Mouse (Mus musculus) lung, embryonic 16.5 days (tissue): ENCODE results near the gene Hs3st4. TPM values are rescaled to one million over a fixed set of nuclear protein-coding genes. Genes with fewer than 3 reads are reported as not detected.

Source experiments
- ATAC-seq: fragments of 200-750 bp; cut with Nextera tagmentation; 2 replicates; pipeline ENCODE4 v1.8.0; 2017; ENCODE audit warnings: low read depth, mild to moderate bottlenecking, moderate library complexity
- H3K27ac ChIP-seq: fragments of 300-500 bp; sonication (generic); 2 replicates; pipeline ENCODE4 v1.5.1; 2014; ENCODE audit warnings: mild to moderate bottlenecking, control low read depth, low read length
- H3K27me3 ChIP-seq: fragments of 300-500 bp; sonication (generic); 2 replicates; pipeline ENCODE4 v1.6.1; 2014; ENCODE audit warnings: low read depth, low read length, mixed read lengths; ENCODE audit not compliant: control insufficient read depth, insufficient read depth
- H3K36me3 ChIP-seq: fragments of 300-500 bp; sonication (generic); 2 replicates; pipeline ENCODE4 v1.6.1; 2014; ENCODE audit warnings: low read length; ENCODE audit not compliant: control insufficient read depth, insufficient read depth
- H3K4me1 ChIP-seq: fragments of 300-500 bp; sonication (generic); replicated peaks from 2 replicates; pipeline ENCODE4 v1.6.1; 2014; ENCODE audit warnings: low read length, mixed read lengths; ENCODE audit not compliant: control insufficient read depth, insufficient read depth
- H3K4me2 ChIP-seq: fragments of 300-500 bp; sonication (generic); 2 replicates; pipeline ENCODE4 v1.6.1; 2014; ENCODE audit warnings: low read depth, low read length, control low read depth
- H3K4me3 ChIP-seq: fragments of 300-500 bp; sonication (generic); 2 replicates; pipeline ENCODE4 v1.5.1; 2014; ENCODE audit warnings: mild to moderate bottlenecking, low read length, control low read depth
- H3K9ac ChIP-seq: fragments of 300-500 bp; sonication (generic); 2 replicates; pipeline ENCODE4 v1.6.1; 2014; ENCODE audit warnings: low read length, control low read depth
- H3K9me3 ChIP-seq: fragments of 300-500 bp; sonication (generic); 2 replicates; pipeline ENCODE4 v1.6.1; 2016; ENCODE audit warnings: low read length; ENCODE audit not compliant: control insufficient read depth
- WGBS: fragments of 180-500 bp; shearing (Covaris S2); extraction: QIAGEN DNeasy Blood & Tissue Kit; methylation state at CpG from one replicate; pipeline ENCODE4 v1.1.7; 2014; 5-methylcytosine and 5-hydroxymethylcytosine counted together
- polyA plus RNA-seq: library from polyadenylated mRNA; unstranded; fragments of >200 nt; fragmentation: Nextera tagmentation; extraction: Ambion mirVana; gene quantifications from 2 replicates; pipeline ENCODE4 v1.2.1, GENCODE M21; 2015

Gene Hs3st4
- polyA plus RNA-seq, 1 experiment from 2014 or later, result 0.05 TPM

DNA sequence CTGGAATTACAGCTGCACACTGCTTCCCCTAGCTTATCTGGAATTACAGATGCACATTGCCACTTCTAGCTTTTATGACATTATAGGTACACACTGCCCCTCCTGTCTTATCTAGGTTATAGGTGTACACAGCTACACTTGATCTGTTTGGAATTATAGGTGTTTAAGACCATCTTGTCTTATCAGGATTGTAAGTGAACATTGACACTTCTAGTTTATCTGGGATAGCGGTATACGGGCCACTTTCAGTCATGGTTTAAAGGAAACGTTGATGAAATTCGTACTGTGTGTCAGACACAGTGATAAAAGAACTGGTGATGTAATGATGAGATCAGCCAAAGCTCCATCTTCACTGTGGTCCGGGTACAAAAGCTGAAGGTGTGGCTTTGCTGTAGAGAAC is 67.8 kb downstream of the Hs3st4 start:
- no peak for ATAC-seq
- H3K27me3 ChIP-seq, result no peaks in the 10 kb centered on the region

DNA sequence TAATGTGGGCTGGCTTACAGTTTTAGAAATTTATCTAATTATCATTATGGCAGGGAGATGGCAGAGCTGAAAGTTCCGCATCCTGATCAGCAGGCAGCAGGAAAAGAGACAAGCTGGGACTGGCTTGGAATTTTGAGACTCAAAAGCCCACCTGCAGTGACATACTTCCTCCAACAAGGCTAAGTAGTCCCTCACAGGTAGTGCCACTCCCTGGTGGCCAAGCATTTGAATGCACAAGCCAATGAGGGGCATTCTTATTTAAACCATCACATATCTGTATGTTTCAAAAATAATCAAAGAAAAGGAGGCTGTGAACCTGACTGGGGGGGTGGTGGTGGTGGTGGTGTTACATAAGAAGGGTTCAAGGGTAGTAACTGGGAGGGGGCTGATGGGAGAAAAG is 101.1 kb downstream of the Hs3st4 start:
- no peak overlapping the region for H3K4me3 ChIP-seq
- H3K4me2 ChIP-seq, result no peak overlapping the region
- no peaks in the 10 kb centered on the region for H3K27me3 ChIP-seq
- ATAC-seq, result no peak
- H3K27ac ChIP-seq, result no peak overlapping the region
- no peaks in the 10 kb centered on the region for H3K4me1 ChIP-seq
- 91% methylated on average over 1 of the region's 1 CpGs for WGBS
- H3K9me3 ChIP-seq, result no peaks in the 10 kb centered on the region
- H3K9ac ChIP-seq, result no peak overlapping the region
- H3K36me3 ChIP-seq, result no peaks in the 10 kb centered on the region

More for the DNA sequence above, 67.8 kb downstream of the Hs3st4 start:
- H3K4me2 ChIP-seq, result no peak overlapping the region
- H3K4me3 ChIP-seq, result no peak overlapping the region
- 66% methylated on average over 5 of the region's 5 CpGs for WGBS
- H3K27ac ChIP-seq, result no peak overlapping the region
- no peaks in the 10 kb centered on the region for H3K36me3 ChIP-seq
- no peaks in the 10 kb centered on the region for H3K4me1 ChIP-seq
- H3K9ac ChIP-seq, result no peak overlapping the region
- H3K9me3 ChIP-seq, result no peaks in the 10 kb centered on the region

DNA sequence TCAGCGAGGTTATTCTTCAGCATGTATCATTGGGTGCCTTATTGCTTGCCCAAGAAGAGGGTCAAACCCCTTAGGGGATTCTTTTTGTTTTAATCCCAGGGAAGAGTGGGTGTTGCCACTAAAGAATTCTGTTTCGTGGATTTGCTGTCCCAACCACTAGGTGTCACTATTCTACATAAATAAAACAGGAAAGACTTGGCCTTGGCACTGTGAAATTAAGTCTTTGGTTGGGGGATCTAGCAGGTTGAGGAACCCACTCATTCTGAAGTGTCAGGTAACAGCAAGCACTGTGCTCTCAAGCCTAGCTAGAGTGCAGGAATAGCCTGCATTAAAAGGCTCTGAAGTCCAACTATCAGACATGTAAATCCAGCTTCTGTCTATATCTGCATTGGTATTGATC is 146.3 kb downstream of the Hs3st4 start:
- no peak overlapping the region for H3K4me2 ChIP-seq
- H3K4me1 ChIP-seq, result 0 out of 2 replicates have a peak, but pooled peaks cover 3% of the 10 kb centered on the region
- no peaks in the 10 kb centered on the region for H3K36me3 ChIP-seq
- no peaks in the 10 kb centered on the region for H3K27me3 ChIP-seq
- 0% methylated on average over 2 of the region's 2 CpGs for WGBS
- no peak overlapping the region for H3K27ac ChIP-seq
- no peak overlapping the region for H3K9ac ChIP-seq
- no peak overlapping the region for H3K4me3 ChIP-seq
- ATAC-seq, result no peak
- no peaks in the 10 kb centered on the region for H3K9me3 ChIP-seq

DNA sequence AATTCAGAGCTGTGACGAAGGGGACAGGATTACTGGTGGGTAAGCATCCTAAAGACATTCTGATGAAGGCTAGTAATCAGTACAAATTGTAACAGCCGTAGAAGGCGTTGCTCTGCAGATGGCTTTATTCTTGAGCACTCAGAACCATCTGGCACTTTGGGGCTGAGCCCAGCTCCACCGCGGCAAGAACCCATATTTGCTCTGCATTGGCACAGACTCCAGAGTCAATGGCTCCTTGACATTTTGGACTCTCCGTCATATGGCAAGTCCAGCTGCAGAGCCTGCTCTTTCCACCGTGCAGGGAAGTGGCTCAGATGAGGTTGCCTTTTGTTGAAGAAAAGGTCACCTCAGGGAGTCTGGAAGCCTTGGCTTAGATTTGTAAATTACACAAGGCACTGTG is 148.6 kb downstream of the Hs3st4 start:
- no peak overlapping the region for H3K9ac ChIP-seq
- no peak overlapping the region for H3K27ac ChIP-seq
- no peak overlapping the region for H3K4me3 ChIP-seq
- H3K4me2 ChIP-seq, result no peak overlapping the region
- H3K4me1 ChIP-seq, result 0 out of 2 replicates have a peak, but pooled peaks cover 3% of the 10 kb centered on the region
- H3K9me3 ChIP-seq, result no peaks in the 10 kb centered on the region
- ATAC-seq, result peak; percentile 95
- WGBS, result 34% methylated on average over 7 of the region's 7 CpGs
- H3K36me3 ChIP-seq, result no peaks in the 10 kb centered on the region
- H3K27me3 ChIP-seq, result no peaks in the 10 kb centered on the region

DNA sequence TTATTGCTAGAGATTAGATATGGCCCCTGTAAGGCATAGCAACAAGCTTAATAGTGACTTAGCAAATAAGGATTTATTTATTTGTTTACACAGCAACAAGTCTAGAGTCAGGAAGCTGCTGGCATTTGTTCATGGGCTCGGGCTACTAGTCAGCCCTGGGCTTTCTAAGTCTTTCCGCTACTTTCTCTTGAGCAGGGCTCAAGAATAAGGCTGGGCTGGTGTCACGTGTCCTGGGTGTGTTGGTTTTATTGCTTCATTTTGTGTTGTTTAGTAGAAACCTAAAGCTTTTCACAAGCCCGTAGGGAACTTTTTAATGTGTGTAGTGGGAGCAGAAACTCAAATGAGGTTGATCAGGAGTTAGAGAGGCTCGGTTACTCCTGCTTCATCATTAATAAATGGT is 153.5 kb downstream of the Hs3st4 start:
- H3K9me3 ChIP-seq, result no peaks in the 10 kb centered on the region
- H3K27ac ChIP-seq, result no peak overlapping the region
- no peaks in the 10 kb centered on the region for H3K36me3 ChIP-seq
- no peak for ATAC-seq
- H3K4me1 ChIP-seq, result 0 out of 2 replicates have a peak, but pooled peaks cover 3% of the 10 kb centered on the region
- H3K9ac ChIP-seq, result no peak overlapping the region
- H3K27me3 ChIP-seq, result no peaks in the 10 kb centered on the region
- H3K4me2 ChIP-seq, result no peak overlapping the region
- WGBS, result 66% methylated on average over 5 of the region's 5 CpGs
- no peak overlapping the region for H3K4me3 ChIP-seq

DNA sequence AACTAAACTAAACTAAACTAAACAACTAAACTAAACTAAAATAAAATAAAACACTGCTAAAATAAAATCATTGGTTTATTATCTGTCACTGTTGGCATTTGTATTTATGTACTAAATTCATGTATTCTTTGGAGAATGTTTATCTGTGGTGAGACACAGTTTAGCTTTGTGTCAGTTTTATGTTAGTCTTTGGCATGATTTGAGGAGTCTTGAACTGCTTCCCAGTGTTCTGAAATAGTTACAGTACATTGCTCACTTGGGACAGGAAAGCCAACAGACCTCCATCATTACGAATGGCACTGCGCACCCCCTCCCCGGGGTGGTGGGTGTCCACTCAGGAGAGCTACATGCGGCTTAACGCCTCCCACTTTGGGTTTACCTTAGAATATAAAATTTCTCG is 158.6 kb downstream of the Hs3st4 start:
- Histone ChIP-seq H3K27ac (no peak overlapping the region), H3K27me3 (no peaks in the 10 kb centered on the region), H3K36me3 (no peaks in the 10 kb centered on the region), H3K4me3 (no peak overlapping the region), H3K9me3 (no peaks in the 10 kb centered on the region), H3K4me2 (no peak overlapping the region), H3K4me1 (no peaks in the 10 kb centered on the region), H3K9ac (no peak overlapping the region)
- 57% methylated on average over 6 of the region's 6 CpGs for WGBS
- peak; percentile 71 for ATAC-seq

DNA sequence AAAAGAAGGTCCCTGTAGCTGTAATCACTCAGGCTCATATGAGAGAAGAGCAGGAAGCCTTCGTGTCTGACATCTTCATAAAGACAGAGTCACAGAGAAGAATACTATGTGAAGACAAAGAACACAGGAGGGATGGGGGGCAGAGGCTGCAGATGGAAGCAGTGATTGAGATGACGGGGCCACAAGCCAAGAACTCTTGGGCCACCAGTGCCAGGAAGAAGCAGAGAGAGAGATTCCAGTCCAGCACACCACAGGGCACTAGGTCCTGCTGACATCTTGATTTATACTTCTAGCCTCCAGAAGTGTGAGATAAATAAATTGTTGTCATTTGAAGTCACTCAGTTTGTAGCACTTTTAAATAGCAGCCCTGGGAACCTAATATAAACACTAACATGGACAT is 168.2 kb downstream of the Hs3st4 start:
- H3K4me1 ChIP-seq, result no peaks in the 10 kb centered on the region
- H3K36me3 ChIP-seq, result no peaks in the 10 kb centered on the region
- WGBS, result 56% methylated on average over 2 of the region's 2 CpGs
- H3K27ac ChIP-seq, result no peak overlapping the region
- no peak overlapping the region for H3K9ac ChIP-seq
- H3K4me2 ChIP-seq, result no peak overlapping the region
- H3K27me3 ChIP-seq, result no peaks in the 10 kb centered on the region
- no peaks in the 10 kb centered on the region for H3K9me3 ChIP-seq
- no peak for ATAC-seq
- no peak overlapping the region for H3K4me3 ChIP-seq

DNA sequence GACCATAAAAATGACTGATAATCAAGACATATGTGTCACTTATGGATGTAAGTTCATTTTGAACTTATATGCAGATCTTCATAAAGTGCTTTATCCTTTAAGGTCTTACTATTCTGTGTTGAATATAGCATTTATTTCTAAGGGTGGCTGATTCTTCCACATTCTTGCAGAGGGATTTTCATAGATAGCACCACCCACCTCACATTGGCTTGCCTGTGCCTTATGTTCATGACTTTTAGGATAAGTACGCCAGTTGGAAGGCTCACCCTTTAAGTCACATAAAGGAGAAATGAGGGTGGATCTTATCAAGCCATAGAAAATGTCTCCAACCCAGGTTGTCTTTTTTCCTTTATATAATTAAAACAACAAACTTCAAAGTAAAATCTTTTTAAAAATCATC is 180.6 kb downstream of the Hs3st4 start:
- no peak for ATAC-seq
- WGBS, result 94% methylated on average over 1 of the region's 1 CpGs
- no peak overlapping the region for H3K4me3 ChIP-seq
- H3K9me3 ChIP-seq, result no peaks in the 10 kb centered on the region
- no peak overlapping the region for H3K27ac ChIP-seq
- H3K27me3 ChIP-seq, result no peaks in the 10 kb centered on the region
- no peak overlapping the region for H3K9ac ChIP-seq
- H3K4me1 ChIP-seq, result no peaks in the 10 kb centered on the region
- no peaks in the 10 kb centered on the region for H3K36me3 ChIP-seq
- H3K4me2 ChIP-seq, result no peak overlapping the region

DNA sequence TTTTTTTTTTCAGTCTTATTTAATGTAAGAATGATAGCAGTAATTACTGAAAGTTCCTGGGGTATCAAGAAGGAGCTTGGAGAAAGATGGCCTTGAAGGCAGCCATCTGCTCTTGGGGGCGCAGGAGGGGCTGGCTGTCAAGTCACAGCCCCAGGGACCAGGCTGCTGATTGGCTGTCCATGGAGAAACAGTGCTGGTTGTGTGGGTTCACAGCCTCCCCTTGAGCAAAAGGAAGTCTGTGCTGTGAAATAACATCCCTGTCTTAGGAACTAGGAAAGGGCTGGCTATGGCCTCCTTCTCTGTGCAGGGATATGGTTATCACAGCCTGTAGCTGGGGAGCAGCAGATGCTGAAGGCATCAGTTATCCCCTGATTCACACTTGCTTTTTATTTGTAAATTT is 183.6 kb downstream of the Hs3st4 start:
- ATAC-seq, result no peak
- Histone ChIP-seq H3K4me3 (no peak overlapping the region), H3K9ac (no peak overlapping the region), H3K4me1 (no peaks in the 10 kb centered on the region), H3K27me3 (no peaks in the 10 kb centered on the region), H3K27ac (no peak overlapping the region), H3K9me3 (no peaks in the 10 kb centered on the region), H3K4me2 (no peak overlapping the region), H3K36me3 (no peaks in the 10 kb centered on the region)
- WGBS, result 58% methylated on average over 1 of the region's 1 CpGs

DNA sequence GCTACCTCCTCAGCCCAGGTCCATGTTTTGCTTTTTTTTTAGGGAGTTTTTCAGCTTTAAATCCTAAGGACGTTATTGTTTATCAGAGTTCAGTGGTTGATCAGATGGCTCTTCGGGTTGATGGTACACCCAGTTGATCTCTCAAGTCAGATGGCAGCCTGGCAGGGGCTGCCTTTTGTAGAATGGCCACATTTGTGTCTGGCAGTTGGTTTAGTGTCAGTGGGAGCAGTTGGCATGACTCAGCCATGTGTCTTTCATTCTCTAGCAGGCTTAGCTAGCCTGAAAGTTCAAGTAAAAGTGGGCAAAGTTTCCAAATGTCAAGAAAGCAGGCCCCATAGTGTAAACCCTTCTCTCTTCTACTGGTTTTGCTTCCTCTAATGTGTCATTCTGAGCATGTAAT is 186.1 kb downstream of the Hs3st4 start:
- no peak overlapping the region for H3K9ac ChIP-seq
- no peaks in the 10 kb centered on the region for H3K27me3 ChIP-seq
- no peaks in the 10 kb centered on the region for H3K9me3 ChIP-seq
- no peak for ATAC-seq
- H3K4me2 ChIP-seq, result no peak overlapping the region
- 76% methylated on average over 2 of the region's 2 CpGs for whole genome bisulfite sequencing
- H3K4me1 ChIP-seq, result no peaks in the 10 kb centered on the region
- H3K27ac ChIP-seq, result no peak overlapping the region
- no peak overlapping the region for H3K4me3 ChIP-seq
- no peaks in the 10 kb centered on the region for H3K36me3 ChIP-seq
